Mouse (Mus musculus) embryonic facial prominence, embryonic 13.5 days (tissue): ENCODE measurements around the gene Nrxn3. TPM values are rescaled to one million over a fixed set of nuclear protein-coding genes. Genes with fewer than 3 reads are reported as not detected.

Source experiments
- ATAC-seq: fragments of 200-750 bp; cut with Nextera tagmentation; 2 replicates; pipeline ENCODE4 v1.8.0; 2017; ENCODE audit warnings: low read depth; ENCODE audit not compliant: insufficient number of reproducible peaks, insufficient read depth, low FRiP score, low TSS enrichment
- H3K27ac ChIP-seq: fragments of 300-500 bp; sonication (generic); 2 replicates; pipeline ENCODE4 v1.5.1; 2015; ENCODE audit warnings: moderate library complexity, mild to moderate bottlenecking, inconsistent platforms
- H3K27me3 ChIP-seq: fragments of 300-500 bp; sonication (generic); 2 replicates; pipeline ENCODE4 v1.6.1; 2015; ENCODE audit warnings: mild to moderate bottlenecking, inconsistent platforms
- H3K36me3 ChIP-seq: fragments of 300-500 bp; sonication (generic); 2 replicates; pipeline ENCODE4 v1.6.1; 2015; ENCODE audit warnings: mild to moderate bottlenecking, inconsistent platforms
- H3K4me1 ChIP-seq: fragments of 300-500 bp; sonication (generic); 2 replicates; pipeline ENCODE4 v1.6.1; 2015; ENCODE audit warnings: inconsistent platforms
- H3K4me2 ChIP-seq: fragments of 300-500 bp; sonication (generic); 2 replicates; pipeline ENCODE4 v1.6.1; 2015; ENCODE audit warnings: moderate library complexity, mild to moderate bottlenecking, inconsistent platforms
- H3K4me3 ChIP-seq: fragments of 300-500 bp; sonication (generic); 2 replicates; pipeline ENCODE4 v1.5.1; 2015; ENCODE audit warnings: mild to moderate bottlenecking, inconsistent platforms
- H3K9ac ChIP-seq: fragments of 300-500 bp; sonication (generic); 2 replicates; pipeline ENCODE4 v1.6.1; 2015; ENCODE audit warnings: mild to moderate bottlenecking, inconsistent platforms
- H3K9me3 ChIP-seq: fragments of 300-500 bp; sonication (generic); 2 replicates; pipeline ENCODE4 v1.6.1; 2016; ENCODE audit warnings: inconsistent platforms
- WGBS: fragments of 180-500 bp; shearing (Covaris S2); methylation state at CpG from one replicate; pipeline ENCODE4 v1.1.7; 2015; ENCODE audit warnings: mixed read lengths; 5-methylcytosine and 5-hydroxymethylcytosine counted together
- polyA plus RNA-seq: library from polyadenylated mRNA; unstranded; fragments of >200 nt; fragmentation: Nextera tagmentation; extraction: Ambion mirVana; gene quantifications from 2 replicates; pipeline ENCODE4 v1.2.1, GENCODE M21; 2015

Nrxn3 gene
- polyA plus RNA-seq, 1 experiment from 2014 or later = 5.5 TPM

- Histone ChIP-seq H3K9me3 (no peaks in the 10 kb centered on the region), H3K9ac (no peak overlapping the region), H3K4me1 (no peaks in the 10 kb centered on the region), H3K27me3 (no peaks in the 10 kb centered on the region), H3K36me3 (no peaks in the 10 kb centered on the region), H3K4me2 (no peak overlapping the region), H3K4me3 (no peak overlapping the region), H3K27ac (no peak overlapping the region)
- 52% methylated on average over 3 of the region's 3 CpGs for WGBS
- ATAC-seq = no peak
These were observed 672.6 kb downstream of the Nrxn3 start for GRCm38 (mm10) chr12:89395121-89395792.

DNA sequence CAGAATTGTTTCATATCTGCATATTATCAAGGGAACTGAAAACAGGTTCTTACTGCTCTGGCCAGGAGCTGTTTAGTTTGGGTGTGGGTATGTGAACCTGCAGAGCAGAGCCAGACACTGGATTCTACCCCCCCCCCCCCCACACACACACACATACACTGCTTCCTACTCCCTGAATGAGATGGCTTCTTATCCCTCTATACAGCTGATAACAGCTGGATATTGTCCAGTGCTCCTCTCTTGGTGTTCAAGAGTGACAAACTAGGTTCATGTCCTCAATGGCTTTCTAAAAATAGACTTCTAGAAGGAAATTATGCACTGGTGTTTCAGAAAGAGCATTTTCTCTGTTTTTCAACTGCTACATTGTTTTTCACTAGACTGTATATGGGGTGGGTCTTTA lies 713.8 kb downstream of the Nrxn3 start:
- no peak overlapping the region for H3K27ac ChIP-seq
- no peak overlapping the region for H3K9ac ChIP-seq
- no peak overlapping the region for H3K4me3 ChIP-seq
- H3K27me3 ChIP-seq = no peaks in the 10 kb centered on the region
- ATAC-seq = no peak
- H3K4me1 ChIP-seq = no peaks in the 10 kb centered on the region
- no peak overlapping the region for H3K4me2 ChIP-seq
- H3K9me3 ChIP-seq = no peaks in the 10 kb centered on the region
- H3K36me3 ChIP-seq = no peaks in the 10 kb centered on the region

- H3K9me3 ChIP-seq = no peaks in the 10 kb centered on the region
- no peak for ATAC-seq
- 48% methylated on average over 2 of the region's 2 CpGs for WGBS
These were observed 719.8 kb downstream of the Nrxn3 start for GRCm38 (mm10) chr12:89442323-89443038.

GRCm38 (mm10) chr12:89450667-89451298 lies 728.1 kb downstream of the Nrxn3 start:
- Histone ChIP-seq H3K4me2 (no peak overlapping the region), H3K36me3 (no peaks in the 10 kb centered on the region), H3K4me3 (no peak overlapping the region), H3K27ac (no peak overlapping the region), H3K27me3 (0 out of 2 replicates have a peak, but pooled peaks cover 3% of the 10 kb centered on the region), H3K9ac (no peak overlapping the region), H3K4me1 (no peaks in the 10 kb centered on the region), H3K9me3 (no peaks in the 10 kb centered on the region)
- ATAC-seq = no peak
- WGBS = 2% methylated on average over 2 of the region's 2 CpGs

More at GRCm38 (mm10) chr12:89442323-89443038, 719.8 kb downstream of the Nrxn3 start:
- no peaks in the 10 kb centered on the region for H3K27me3 ChIP-seq
- no peak overlapping the region for H3K4me3 ChIP-seq
- no peaks in the 10 kb centered on the region for H3K4me1 ChIP-seq
- H3K9ac ChIP-seq = no peak overlapping the region
- H3K36me3 ChIP-seq = no peaks in the 10 kb centered on the region
- no peak overlapping the region for H3K27ac ChIP-seq
- H3K4me2 ChIP-seq = no peak overlapping the region

DNA sequence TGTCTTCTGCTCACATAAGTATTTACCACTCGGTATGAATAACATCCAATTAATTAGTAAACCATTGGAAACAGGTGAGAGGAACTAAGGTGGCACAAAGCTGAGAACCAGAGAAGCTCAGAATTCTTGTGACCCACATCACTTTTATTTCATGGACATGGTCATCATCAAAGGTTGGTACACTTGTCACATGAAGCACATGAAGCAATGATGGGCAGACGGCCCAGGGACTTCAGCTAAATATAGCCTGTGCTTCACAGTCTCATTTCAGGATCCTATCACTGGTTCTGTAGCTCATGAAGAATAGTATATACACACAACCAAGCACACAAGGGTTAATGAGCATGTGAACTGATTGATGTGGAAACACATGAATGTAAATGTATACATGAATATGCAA lies 747.5 kb downstream of the Nrxn3 start:
- Histone ChIP-seq H3K27ac (no peak overlapping the region), H3K27me3 (no peaks in the 10 kb centered on the region), H3K36me3 (no peaks in the 10 kb centered on the region), H3K9ac (no peak overlapping the region), H3K4me1 (no peaks in the 10 kb centered on the region), H3K4me2 (no peak overlapping the region), H3K9me3 (no peaks in the 10 kb centered on the region), H3K4me3 (no peak overlapping the region)
- 74% methylated on average over 2 of the region's 2 CpGs for WGBS
- ATAC-seq = no peak

- Histone ChIP-seq H3K27me3 (no peaks in the 10 kb centered on the region), H3K4me2 (no peak overlapping the region), H3K9ac (no peak overlapping the region), H3K4me3 (no peak overlapping the region), H3K4me1 (no peaks in the 10 kb centered on the region), H3K9me3 (no peaks in the 10 kb centered on the region), H3K36me3 (no peaks in the 10 kb centered on the region), H3K27ac (no peak overlapping the region)
- ATAC-seq = no peak
- 39% methylated on average over 2 of the region's 2 CpGs for WGBS
These were observed 748.6 kb downstream of the Nrxn3 start for GRCm38 (mm10) chr12:89471289-89471688.

DNA sequence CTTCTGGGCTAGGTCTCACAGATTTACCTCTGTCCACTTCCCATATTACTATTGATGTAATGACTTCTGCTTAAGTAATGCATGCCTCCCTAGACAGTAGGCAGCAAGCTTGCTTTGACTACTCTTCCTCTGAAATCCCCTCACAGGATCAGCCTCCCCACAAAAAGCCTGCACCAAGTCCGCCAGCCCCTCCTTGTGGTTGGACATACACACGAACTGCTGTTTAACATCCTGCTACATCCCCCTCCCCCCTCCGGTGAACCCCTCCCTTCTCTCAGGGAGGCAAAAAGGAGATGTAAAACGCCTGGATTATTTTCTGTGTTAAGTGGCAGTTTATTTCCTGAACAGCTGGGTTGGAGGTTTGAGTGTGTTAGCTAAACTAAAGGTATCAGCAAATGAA lies 749.2 kb downstream of the Nrxn3 start:
- no peaks in the 10 kb centered on the region for H3K9me3 ChIP-seq
- no peaks in the 10 kb centered on the region for H3K27me3 ChIP-seq
- H3K9ac ChIP-seq = no peak overlapping the region
- no peaks in the 10 kb centered on the region for H3K4me1 ChIP-seq
- H3K36me3 ChIP-seq = no peaks in the 10 kb centered on the region
- H3K4me3 ChIP-seq = no peak overlapping the region
- WGBS = 42% methylated on average over 4 of the region's 4 CpGs
- no peak overlapping the region for H3K4me2 ChIP-seq
- no peak overlapping the region for H3K27ac ChIP-seq
- ATAC-seq = no peak

DNA sequence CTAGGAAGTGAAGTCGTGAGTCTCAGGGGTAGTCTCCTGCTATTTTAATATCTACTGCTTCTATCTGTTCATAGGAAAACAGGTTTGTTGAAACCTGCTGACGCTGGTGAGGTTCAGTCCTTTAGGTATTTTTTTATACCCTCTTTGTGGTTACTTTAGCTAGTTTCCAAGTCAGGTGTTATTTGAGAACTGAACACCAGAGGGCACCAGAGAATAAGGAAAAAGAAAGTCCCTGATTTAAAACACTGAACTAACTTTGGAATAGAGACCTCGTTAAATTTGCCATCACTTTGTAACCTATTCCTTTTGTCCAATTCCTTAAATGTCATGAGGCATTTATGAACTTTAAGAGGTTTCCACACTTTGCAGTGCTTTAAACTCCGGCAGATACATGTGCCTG lies 756.4 kb downstream of the Nrxn3 start:
- WGBS = 21% methylated on average over 4 of the region's 4 CpGs
- H3K4me1 ChIP-seq = no peaks in the 10 kb centered on the region
- H3K4me2 ChIP-seq = no peak overlapping the region
- H3K27me3 ChIP-seq = no peaks in the 10 kb centered on the region
- no peak overlapping the region for H3K9ac ChIP-seq
- ATAC-seq = no peak
- H3K9me3 ChIP-seq = no peaks in the 10 kb centered on the region
- no peak overlapping the region for H3K4me3 ChIP-seq
- no peak overlapping the region for H3K27ac ChIP-seq
- no peaks in the 10 kb centered on the region for H3K36me3 ChIP-seq

DNA sequence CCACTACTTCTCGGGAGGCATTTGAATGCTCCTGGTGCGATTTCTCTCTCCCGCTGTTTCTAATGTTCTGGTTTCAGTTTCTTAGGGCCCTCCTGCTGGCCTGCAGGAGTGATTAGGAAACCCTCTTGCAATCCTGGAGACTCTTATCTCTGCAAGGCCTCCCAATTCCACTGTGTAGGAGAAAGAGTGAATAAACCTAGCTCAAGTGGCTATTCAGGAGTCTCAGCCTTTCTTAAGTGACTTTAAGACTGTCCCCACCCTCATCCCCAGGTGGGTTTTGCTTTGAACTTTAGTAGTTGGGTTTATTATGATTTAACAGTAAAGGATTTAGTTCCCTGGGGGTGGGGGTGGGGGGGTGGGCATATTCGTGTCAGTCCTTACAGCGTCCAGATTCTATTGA lies 759.5 kb downstream of the Nrxn3 start:
- ATAC-seq = no peak
- H3K4me1 ChIP-seq = no peaks in the 10 kb centered on the region
- H3K27me3 ChIP-seq = no peaks in the 10 kb centered on the region
- no peak overlapping the region for H3K27ac ChIP-seq
- no peak overlapping the region for H3K9ac ChIP-seq
- no peak overlapping the region for H3K4me3 ChIP-seq
- H3K36me3 ChIP-seq = no peaks in the 10 kb centered on the region
- H3K9me3 ChIP-seq = no peaks in the 10 kb centered on the region
- 34% methylated on average over 5 of the region's 5 CpGs for WGBS
- no peak overlapping the region for H3K4me2 ChIP-seq

GRCm38 (mm10) chr12:89504026-89504425 lies 781.4 kb downstream of the Nrxn3 start:
- no peaks in the 10 kb centered on the region for H3K9me3 ChIP-seq
- no peaks in the 10 kb centered on the region for H3K36me3 ChIP-seq
- no peaks in the 10 kb centered on the region for H3K4me1 ChIP-seq
- no peak overlapping the region for H3K4me2 ChIP-seq
- WGBS = 47% methylated on average over 3 of the region's 3 CpGs
- H3K9ac ChIP-seq = no peak overlapping the region
- H3K4me3 ChIP-seq = no peak overlapping the region
- ATAC-seq = no peak
- no peak overlapping the region for H3K27ac ChIP-seq
- H3K27me3 ChIP-seq = no peaks in the 10 kb centered on the region

GRCm38 (mm10) chr12:89505121-89505764 lies 782.6 kb downstream of the Nrxn3 start:
- ATAC-seq = no peak
- 30% methylated on average over 2 of the region's 2 CpGs for WGBS
- no peaks in the 10 kb centered on the region for H3K9me3 ChIP-seq
- H3K27ac ChIP-seq = no peak overlapping the region
- no peaks in the 10 kb centered on the region for H3K36me3 ChIP-seq
- no peaks in the 10 kb centered on the region for H3K27me3 ChIP-seq
- H3K4me3 ChIP-seq = no peak overlapping the region
- no peak overlapping the region for H3K4me2 ChIP-seq
- H3K9ac ChIP-seq = no peak overlapping the region
- no peaks in the 10 kb centered on the region for H3K4me1 ChIP-seq
